Mouse (Mus musculus) erythroblast, embryonic 14.5 days (primary cell): ENCODE measurements around the gene Ntrk2. TPM values are rescaled to one million over a fixed set of nuclear protein-coding genes. Genes with fewer than 3 reads are reported as not detected.

Experiments
- H3K27me3 ChIP-seq: 2 replicates; pipeline ENCODE4 v1.6.1; 2012; ENCODE audit warnings: inconsistent platforms; ENCODE audit not compliant: control insufficient read depth
- H3K36me3 ChIP-seq: 2 replicates; pipeline ENCODE4 v1.6.1; 2012; ENCODE audit warnings: mild to moderate bottlenecking, inconsistent platforms; ENCODE audit not compliant: control insufficient read depth
- H3K4me1 ChIP-seq: 2 replicates; pipeline ENCODE4 v1.6.1; 2012; ENCODE audit warnings: inconsistent platforms; ENCODE audit not compliant: control insufficient read depth
- H3K4me3 ChIP-seq: replicated peaks from 2 replicates; pipeline ENCODE3; 2012; ENCODE audit warnings: moderate library complexity, mild to moderate bottlenecking, inconsistent platforms
- H3K9me3 ChIP-seq: 2 replicates; pipeline ENCODE4 v1.6.1; 2012; ENCODE audit warnings: low read length, inconsistent platforms, mixed read lengths; ENCODE audit not compliant: control insufficient read depth
- GATA1 ChIP-seq: IDR thresholded peaks from 2 replicates; pipeline ENCODE4 v1.6.1; 2012; ENCODE audit warnings: low read length, inconsistent platforms, mixed read lengths
- TAL1 ChIP-seq: IDR thresholded peaks from 3 replicates; pipeline ENCODE4 v1.6.1; 2012; ENCODE audit warnings: low read length, inconsistent platforms, mixed read lengths
- polyA plus RNA-seq: library from polyadenylated mRNA; stranded (reverse); fragments of >175 nt; gene quantifications from 2 replicates; pipeline ENCODE4 v1.2.3, GENCODE M21; 2012

The Ntrk2 gene
- polyA plus RNA-seq, 1 experiment = not detected

- no peak for TF ChIP-seq TAL1
- no peak for TF ChIP-seq GATA1
- peaks cover 33% of the 10 kb centered on the region for H3K9me3 ChIP-seq
- H3K4me3 ChIP-seq = no peak overlapping the region
- no peaks in the 10 kb centered on the region for H3K4me1 ChIP-seq
- H3K36me3 ChIP-seq = no peaks in the 10 kb centered on the region
- no peaks in the 10 kb centered on the region for H3K27me3 ChIP-seq
Observed at GRCm38 (mm10) chr13:59143141-59143744, 336.9 kb downstream of the Ntrk2 start.

- Histone ChIP-seq H3K27me3 (no peaks in the 10 kb centered on the region), H3K9me3 (peaks cover 37% of the 10 kb centered on the region), H3K4me1 (no peaks in the 10 kb centered on the region), H3K4me3 (no peak overlapping the region), H3K36me3 (no peaks in the 10 kb centered on the region)
- TF ChIP-seq TAL1 (no peak), GATA1 (no peak)
Observed at GRCm38 (mm10) chr13:59144321-59144856, 338.0 kb downstream of the Ntrk2 start.

GRCm38 (mm10) chr13:59145677-59146555, 339.5 kb downstream of the Ntrk2 start:
- TF ChIP-seq TAL1 (no peak), GATA1 (no peak)
- Histone ChIP-seq H3K27me3 (no peaks in the 10 kb centered on the region), H3K9me3 (peaks cover 34% of the 10 kb centered on the region), H3K36me3 (no peaks in the 10 kb centered on the region), H3K4me3 (no peak overlapping the region), H3K4me1 (no peaks in the 10 kb centered on the region)

GRCm38 (mm10) chr13:59146616-59147015, 340.2 kb downstream of the Ntrk2 start:
- peaks cover 31% of the 10 kb centered on the region for H3K9me3 ChIP-seq
- TF ChIP-seq GATA1 = no peak
- no peak for TF ChIP-seq TAL1

GRCm38 (mm10) chr13:59147976-59148375, 341.6 kb downstream of the Ntrk2 start:
- H3K4me1 ChIP-seq = no peaks in the 10 kb centered on the region
- H3K36me3 ChIP-seq = no peaks in the 10 kb centered on the region
- H3K27me3 ChIP-seq = no peaks in the 10 kb centered on the region
- H3K9me3 ChIP-seq = peaks cover 26% of the 10 kb centered on the region
- H3K4me3 ChIP-seq = no peak overlapping the region
- TF ChIP-seq TAL1 (no peak), GATA1 (no peak)

More at GRCm38 (mm10) chr13:59146616-59147015, 340.2 kb downstream of the Ntrk2 start:
- H3K4me1 ChIP-seq = no peaks in the 10 kb centered on the region
- no peaks in the 10 kb centered on the region for H3K36me3 ChIP-seq
- H3K4me3 ChIP-seq = no peak overlapping the region
- H3K27me3 ChIP-seq = no peaks in the 10 kb centered on the region

GRCm38 (mm10) chr13:59148793-59149192, 342.4 kb downstream of the Ntrk2 start:
- H3K4me3 ChIP-seq = no peak overlapping the region
- no peaks in the 10 kb centered on the region for H3K4me1 ChIP-seq
- TF ChIP-seq GATA1 (no peak), TAL1 (no peak)
- H3K27me3 ChIP-seq = no peaks in the 10 kb centered on the region
- no peaks in the 10 kb centered on the region for H3K36me3 ChIP-seq
- peaks cover 21% of the 10 kb centered on the region for H3K9me3 ChIP-seq

GRCm38 (mm10) chr13:59164015-59164414, 357.6 kb downstream of the Ntrk2 start:
- TF ChIP-seq TAL1 (no peak), GATA1 (no peak)
- Histone ChIP-seq H3K36me3 (no peaks in the 10 kb centered on the region), H3K27me3 (no peaks in the 10 kb centered on the region), H3K4me3 (no peak overlapping the region), H3K4me1 (no peaks in the 10 kb centered on the region), H3K9me3 (peaks cover 14% of the 10 kb centered on the region)

- peaks cover 11% of the 10 kb centered on the region for H3K9me3 ChIP-seq
- TF ChIP-seq TAL1 (no peak), GATA1 (no peak)
- no peaks in the 10 kb centered on the region for H3K27me3 ChIP-seq
- H3K4me3 ChIP-seq = no peak overlapping the region
- H3K36me3 ChIP-seq = no peaks in the 10 kb centered on the region
- H3K4me1 ChIP-seq = no peaks in the 10 kb centered on the region
Observed at GRCm38 (mm10) chr13:59173840-59174239, 367.5 kb downstream of the Ntrk2 start.

GRCm38 (mm10) chr13:59176021-59176420, 369.7 kb downstream of the Ntrk2 start:
- TF ChIP-seq TAL1 = no peak
- no peak for TF ChIP-seq GATA1
- H3K4me1 ChIP-seq = no peaks in the 10 kb centered on the region

More at GRCm38 (mm10) chr13:59176021-59176420, 369.7 kb downstream of the Ntrk2 start:
- Histone ChIP-seq H3K36me3 (no peaks in the 10 kb centered on the region), H3K4me3 (no peak overlapping the region), H3K9me3 (peaks cover 7% of the 10 kb centered on the region), H3K27me3 (no peaks in the 10 kb centered on the region)
